Mouse (Mus musculus) heart, embryonic 12.5 days (tissue): ENCODE measurements around the gene Morn3. TPM values are rescaled to one million over a fixed set of nuclear protein-coding genes. Genes with fewer than 3 reads are reported as not detected.

Experiments used
- ATAC-seq: fragments of 200-750 bp; cut with Nextera tagmentation; 2 replicates; pipeline ENCODE4 v1.8.0; 2017; ENCODE audit warnings: moderate TSS enrichment, moderate library complexity; ENCODE audit not compliant: insufficient number of reproducible peaks, low FRiP score
- H3K27ac ChIP-seq: fragments of 300-500 bp; sonication (generic); 2 replicates; pipeline ENCODE4 v1.5.1; 2016; ENCODE audit warnings: mild to moderate bottlenecking, moderate library complexity; ENCODE audit not compliant: poor library complexity, severe bottlenecking
- H3K27me3 ChIP-seq: fragments of 300-500 bp; sonication (generic); replicated peaks from 2 replicates; pipeline ENCODE4 v1.6.1; 2016; ENCODE audit warnings: mild to moderate bottlenecking, moderate library complexity
- H3K36me3 ChIP-seq: fragments of 300-500 bp; sonication (generic); 2 replicates; pipeline ENCODE4 v1.6.1; 2016; ENCODE audit warnings: mild to moderate bottlenecking, moderate library complexity
- H3K4me1 ChIP-seq: fragments of 300-500 bp; sonication (generic); replicated peaks from 2 replicates; pipeline ENCODE4 v1.6.1; 2016; ENCODE audit warnings: mild to moderate bottlenecking
- H3K4me2 ChIP-seq: fragments of 300-500 bp; sonication (generic); 2 replicates; pipeline ENCODE4 v1.6.1; 2016; ENCODE audit warnings: mild to moderate bottlenecking, moderate library complexity
- H3K4me3 ChIP-seq: fragments of 300-500 bp; sonication (generic); 2 replicates; pipeline ENCODE4 v1.5.1; 2016; ENCODE audit warnings: mild to moderate bottlenecking
- H3K9ac ChIP-seq: fragments of 300-500 bp; sonication (generic); 2 replicates; pipeline ENCODE4 v1.6.1; 2016; ENCODE audit warnings: mild to moderate bottlenecking, moderate library complexity
- H3K9me3 ChIP-seq: fragments of 300-500 bp; sonication (generic); replicated peaks from 2 replicates; pipeline ENCODE4 v1.6.1; 2016; ENCODE audit warnings: mild to moderate bottlenecking, moderate library complexity
- WGBS: fragments of 180-500 bp; shearing (Covaris S2); methylation state at CpG from one replicate; pipeline ENCODE4 v1.1.7; 2016; 5-methylcytosine and 5-hydroxymethylcytosine counted together
- polyA plus RNA-seq: library from polyadenylated mRNA; unstranded; fragments of >200 nt; fragmentation: Nextera tagmentation; extraction: Ambion mirVana; gene quantifications from 2 replicates; pipeline ENCODE4 v1.2.1, GENCODE M21; 2016

Morn3 gene
- polyA plus RNA-seq, 1 experiment from 2014 or later: not detected

- Histone ChIP-seq H3K4me3 (peak overlapping the region; percentile 70), H3K9me3 (no peaks in the 10 kb centered on the region), H3K4me2 (peak overlapping the region; percentile 100), H3K9ac (peak overlapping the region; percentile 86), H3K4me1 (peaks cover 57% of the 10 kb centered on the region), H3K36me3 (peaks cover 3% of the 10 kb centered on the region; the same call in 1 of the 2 replicates), H3K27ac (peak overlapping the region; percentile 92), H3K27me3 (no peaks in the 10 kb centered on the region)
- WGBS: 10% methylated on average over 16 of the region's 16 CpGs
- ATAC-seq: no peak
Observed at GRCm38 (mm10) chr5:122990411-122991160, 56.2 kb downstream of the Morn3 start.

- no peaks in the 10 kb centered on the region for H3K27me3 ChIP-seq
- WGBS: 3% methylated on average over 15 of the region's 15 CpGs
- H3K4me1 ChIP-seq: peaks cover 59% of the 10 kb centered on the region
- peak within 1 kb of the TSS; percentile 70 for H3K4me3 ChIP-seq
- H3K9me3 ChIP-seq: no peaks in the 10 kb centered on the region
- H3K36me3 ChIP-seq: no peaks in the 10 kb centered on the region
- 0 out of 2 replicates have a peak, but pooled peaks have one; percentile 20 for ATAC-seq
- peak within 1 kb of the TSS; percentile 100 for H3K4me2 ChIP-seq
- peak within 1 kb of the TSS; percentile 86 for H3K9ac ChIP-seq
- H3K27ac ChIP-seq: peak within 1 kb of the TSS; percentile 92
Observed at GRCm38 (mm10) chr5:122989551-122990330, 57.1 kb downstream of the Morn3 start, which contains the start of gene Kdm2b. Kdm2b (minus strand) TSS chr5:122989823.

- WGBS: 0% methylated on average over 35 of the region's 39 CpGs
- H3K4me3 ChIP-seq: peak overlapping the region; percentile 70
- H3K27ac ChIP-seq: peak overlapping the region; percentile 92
- peaks cover 57% of the 10 kb centered on the region for H3K4me1 ChIP-seq
- H3K9me3 ChIP-seq: no peaks in the 10 kb centered on the region
- H3K4me2 ChIP-seq: peak overlapping the region; percentile 100
- ATAC-seq: peak; percentile 60
- H3K9ac ChIP-seq: peak overlapping the region; percentile 86
- H3K36me3 ChIP-seq: no peaks in the 10 kb centered on the region
- H3K27me3 ChIP-seq: no peaks in the 10 kb centered on the region
Observed at GRCm38 (mm10) chr5:122989001-122989525, 57.8 kb downstream of the Morn3 start.

GRCm38 (mm10) chr5:122988021-122988751 lies 58.6 kb downstream of the Morn3 start:
- WGBS: 0% methylated on average over 41 of the region's 41 CpGs
- Histone ChIP-seq H3K36me3 (no peaks in the 10 kb centered on the region), H3K4me3 (peak overlapping the region; percentile 70), H3K9ac (peak overlapping the region; percentile 86), H3K27me3 (no peaks in the 10 kb centered on the region), H3K4me2 (peak overlapping the region; percentile 100), H3K27ac (peak overlapping the region; percentile 92), H3K9me3 (no peaks in the 10 kb centered on the region), H3K4me1 (peaks cover 56% of the 10 kb centered on the region)
- no peak for ATAC-seq

GRCm38 (mm10) chr5:122987211-122988020 lies 59.4 kb downstream of the Morn3 start:
- Histone ChIP-seq H3K9me3 (no peaks in the 10 kb centered on the region), H3K9ac (peak overlapping the region; percentile 86), H3K4me2 (peak overlapping the region; percentile 100), H3K36me3 (0 out of 2 replicates have a peak, but pooled peaks cover 2% of the 10 kb centered on the region), H3K27me3 (no peaks in the 10 kb centered on the region), H3K4me3 (peak overlapping the region; percentile 70), H3K27ac (peak overlapping the region; percentile 92; the same call in 1 of the 2 replicates), H3K4me1 (peaks cover 50% of the 10 kb centered on the region)
- 3% methylated on average over 39 of the region's 39 CpGs for WGBS
- ATAC-seq: no peak

GRCm38 (mm10) chr5:122986091-122986493 lies 60.7 kb downstream of the Morn3 start:
- ATAC-seq: no peak
- H3K27me3 ChIP-seq: no peaks in the 10 kb centered on the region
- H3K4me2 ChIP-seq: no peak overlapping the region; the same call in 1 of the 2 replicates
- 50% methylated on average over 8 of the region's 8 CpGs for WGBS
- H3K4me3 ChIP-seq: no peak overlapping the region
- H3K27ac ChIP-seq: no peak overlapping the region
- no peaks in the 10 kb centered on the region for H3K9me3 ChIP-seq
- peaks cover 40% of the 10 kb centered on the region for H3K4me1 ChIP-seq
- H3K9ac ChIP-seq: peak overlapping the region; percentile 45; the same call in 1 of the 2 replicates
- H3K36me3 ChIP-seq: peaks cover 3% of the 10 kb centered on the region; the same call in 1 of the 2 replicates

Other genes with a start within 250 kb of the Morn3 start
- 342 and 343 TPM in 2 replicates for gene Anapc5, start 225.7 kb downstream of the Morn3 start, polyA plus RNA-seq
- gene Rnf34, start 197.0 kb downstream of the Morn3 start, polyA plus RNA-seq: 26.2 and 32.4 TPM in 2 replicates
- 38.6 and 39.8 TPM in 2 replicates for gene Kdm2b, start 57.2 kb downstream of the Morn3 start, polyA plus RNA-seq
- gene Orai1, start 31.9 kb downstream of the Morn3 start, polyA plus RNA-seq: 22.8 and 23.3 TPM in 2 replicates
- 12.9 and 13.0 TPM in 2 replicates for gene Tmem120b, start 21.4 kb upstream of the Morn3 start, polyA plus RNA-seq
- 1.0 and 1.3 TPM in 2 replicates for gene Rhof, start 85.7 kb upstream of the Morn3 start, polyA plus RNA-seq
- gene Setd1b, start 95.2 kb upstream of the Morn3 start, polyA plus RNA-seq: 7.4 and 8.1 TPM in 2 replicates
- gene Psmd9, start 122.4 kb upstream of the Morn3 start, polyA plus RNA-seq: 58.5 and 58.6 TPM in 2 replicates
- not detected in 2 replicates for gene Hpd, start 135.7 kb upstream of the Morn3 start, polyA plus RNA-seq
- gene Wdr66, start 205.1 kb upstream of the Morn3 start, polyA plus RNA-seq: 0.24 and 0.64 TPM in 2 replicates